In genomic region chr4:134094923-134095547, GRCm38 (mm10) we compare ENCODE assay signal across 8 mouse cellular contexts. TPM values are rescaled to one million over a fixed set of nuclear protein-coding genes. Genes with fewer than 3 reads are reported as not detected.
DNase-seq lines count a peak whose midpoint lies in the region; ATAC-seq and TF ChIP-seq lines count a peak whose summit lies in the region.

Cd52 (minus strand) TSS chr4:134095082.

- H3K9me3 ChIP-seq in MEL (replicated peaks; ENCODE audit: insufficient read depth, low read length): no peaks in the 10 kb centered on the region
- H3K9me3 ChIP-seq in intestine, postnatal 0 days (ENCODE audit: control insufficient read depth): no peaks in the 10 kb centered on the region
- no peaks in the 10 kb centered on the region for H3K9me3 ChIP-seq in neural tube, embryonic 15.5 days (replicated peaks)
- H3K9me3 ChIP-seq in hindbrain, embryonic 10.5 days: no peaks in the 10 kb centered on the region

- WGBS in intestine, postnatal 0 days: 69% methylated on average over 3 of the region's 3 CpGs
- WGBS in neural tube, embryonic 15.5 days: 63% methylated on average over 3 of the region's 3 CpGs
- WGBS in hindbrain, embryonic 10.5 days: 63% methylated on average over 3 of the region's 3 CpGs

- H3K27ac ChIP-seq in MEL (ENCODE audit: control insufficient read depth, low read depth, low read length): no peak within 1 kb of the TSS; the same call in 1 of the 2 replicates
- no peak within 1 kb of the TSS for H3K27ac ChIP-seq in intestine, postnatal 0 days (ENCODE audit: low read depth, low read length)
- no peak within 1 kb of the TSS for H3K27ac ChIP-seq in neural tube, embryonic 15.5 days (replicated peaks)
- H3K27ac ChIP-seq in layer of hippocampus, adult 2 months: no peak within 1 kb of the TSS
- H3K27ac ChIP-seq in hindbrain, embryonic 10.5 days: no peak within 1 kb of the TSS

- H3K79me2 ChIP-seq in MEL (ENCODE audit: control insufficient read depth, insufficient read depth, low read length, poor library complexity): no peaks in the 10 kb centered on the region

- H3K4me1 ChIP-seq in MEL (ENCODE audit: control insufficient read depth in 1 of 2, insufficient read depth in 2 of 2, low read length in 2 of 2): peaks cover 6 to 21% of the 10 kb centered on the region in 2 experiments
- no peaks in the 10 kb centered on the region; the same call in 1 of the 2 replicates for H3K4me1 ChIP-seq in intestine, postnatal 0 days (replicated peaks; ENCODE audit: control insufficient read depth, insufficient read depth, low read length)
- no peaks in the 10 kb centered on the region for H3K4me1 ChIP-seq in neural tube, embryonic 15.5 days
- 0 out of 2 replicates have a peak, but pooled peaks cover 4% of the 10 kb centered on the region for H3K4me1 ChIP-seq in hindbrain, embryonic 10.5 days (replicated peaks)

- H3K27me3 ChIP-seq in MEL (ENCODE audit: control insufficient read depth in 1 of 2, insufficient read depth in 2 of 2, low read length in 2 of 2): no peaks in the 10 kb centered on the region
- no peaks in the 10 kb centered on the region for H3K27me3 ChIP-seq in intestine, postnatal 0 days (replicated peaks; ENCODE audit: control insufficient read depth, insufficient read depth, low read length)
- H3K27me3 ChIP-seq in neural tube, embryonic 15.5 days (replicated peaks): no peaks in the 10 kb centered on the region
- no peaks in the 10 kb centered on the region for H3K27me3 ChIP-seq in hindbrain, embryonic 10.5 days (ENCODE audit: insufficient read depth, poor library complexity, severe bottlenecking)

- H3K4me3 ChIP-seq in MEL (ENCODE audit: control insufficient read depth in 1 of 2, insufficient read depth in 1 of 2, low read depth in 2 of 2, low read length in 2 of 2): no peak within 1 kb of the TSS
- no peak within 1 kb of the TSS for H3K4me3 ChIP-seq in intestine, postnatal 0 days (ENCODE audit: low read depth, low read length)
- H3K4me3 ChIP-seq in neural tube, embryonic 15.5 days (replicated peaks): no peak within 1 kb of the TSS
- no peak within 1 kb of the TSS for H3K4me3 ChIP-seq in layer of hippocampus, adult 2 months
- H3K4me3 ChIP-seq in hindbrain, embryonic 10.5 days: no peak within 1 kb of the TSS

- no peak for ATAC-seq in intestine, postnatal 0 days
- ATAC-seq in monocyte, adult 5-6 weeks (replicated peaks; ENCODE audit: insufficient number of reproducible peaks, low FRiP score, low TSS enrichment, poor library complexity, severe bottlenecking): peak; percentile 41
- no peak for ATAC-seq in neural tube, embryonic 15.5 days (ENCODE audit: low FRiP score)

- TF ChIP-seq RAD21 in MEL (IDR thresholded peaks at IDR 0.05; ENCODE audit: low read depth, low read length): no peak

- H3K9ac ChIP-seq in MEL (ENCODE audit: control insufficient read depth, low read depth, low read length, poor library complexity, severe bottlenecking): no peak within 1 kb of the TSS
- no peak within 1 kb of the TSS for H3K9ac ChIP-seq in intestine, postnatal 0 days (ENCODE audit: low read depth, low read length)
- no peak within 1 kb of the TSS for H3K9ac ChIP-seq in neural tube, embryonic 15.5 days (replicated peaks)

- peak in 1 of 2 experiments; percentile 31; a peak in 1 of 4 replicates for TF ChIP-seq POLR2A in MEL (IDR thresholded peaks at IDR 0.05; ENCODE audit: control insufficient read depth in 1 of 2, insufficient read depth in 1 of 2, low read depth in 1 of 2, low read length in 2 of 2, poor library complexity in 1 of 2)

- peak; percentile 92 for DNase-seq in A20 (ENCODE audit: low read depth, low spot score)
- peak; percentile 87 for DNase-seq in MEL (ENCODE audit: low read depth, low spot score)
- no peak for DNase-seq in layer of hippocampus, adult 2 months (ENCODE audit: low spot score in 2 of 2)
- no peak for DNase-seq in embryo, embryonic 10 days (ENCODE audit: low spot score)
- no peak for DNase-seq in hindbrain, embryonic 10.5 days (ENCODE audit: low spot score)

- no peak for TF ChIP-seq EP300 in MEL (IDR thresholded peaks at IDR 0.05; ENCODE audit: low read depth in 1 of 2, low read length in 2 of 2)

- H3K4me2 ChIP-seq in intestine, postnatal 0 days (replicated peaks; ENCODE audit: low read depth): no peak within 1 kb of the TSS
- H3K4me2 ChIP-seq in neural tube, embryonic 15.5 days: no peak within 1 kb of the TSS

- no peak for TF ChIP-seq CTCF in MEL (IDR thresholded peaks at IDR 0.05 in 2 of 3, conservative IDR thresholded peaks at IDR 0.05 in 1 of 3; ENCODE audit: control insufficient read depth in 1 of 3, insufficient read depth in 1 of 3, low read depth in 2 of 3, low read length in 3 of 3, poor library complexity in 1 of 3, severe bottlenecking in 1 of 3)
- no peak for TF ChIP-seq CTCF in intestine, postnatal 0 days (IDR thresholded peaks at IDR 0.05; ENCODE audit: low read depth)
- no peak for TF ChIP-seq CTCF in layer of hippocampus, adult 2 months (conservative IDR thresholded peaks at IDR 0.05)

- H3K36me3 ChIP-seq in MEL (ENCODE audit: control insufficient read depth in 1 of 2, insufficient read depth in 2 of 2, low read length in 2 of 2): peaks cover 0 to 11% of the 10 kb centered on the region in 2 experiments; a peak in 2 of 4 replicates
- H3K36me3 ChIP-seq in intestine, postnatal 0 days (ENCODE audit: control insufficient read depth, insufficient read depth): peaks cover 9% of the 10 kb centered on the region; the same call in 1 of the 2 replicates
- H3K36me3 ChIP-seq in neural tube, embryonic 15.5 days: no peaks in the 10 kb centered on the region
- no peaks in the 10 kb centered on the region for H3K36me3 ChIP-seq in hindbrain, embryonic 10.5 days

TF ChIP-seq in MEL, 35 proteins besides CTCF, POLR2A, EP300 and RAD21:
- no peak for TF ChIP-seq CHD1 (IDR thresholded peaks at IDR 0.05; ENCODE audit: low read depth, low read length)
- no peak for TF ChIP-seq MYC (IDR thresholded peaks at IDR 0.05; ENCODE audit: low read depth, low read length)
- no peak for TF ChIP-seq MEF2A (IDR thresholded peaks at IDR 0.05; ENCODE audit: extremely low read depth, insufficient replicate concordance, low read depth, low read length, poor library complexity, severe bottlenecking)
- no peak for TF ChIP-seq MAX (IDR thresholded peaks at IDR 0.05; ENCODE audit: low read length)
- no peak for TF ChIP-seq MYB (IDR thresholded peaks at IDR 0.05; ENCODE audit: low read depth, low read length)
- TF ChIP-seq GATA1 (IDR thresholded peaks at IDR 0.05; ENCODE audit: low read depth, low read length): peak; percentile 34
- TF ChIP-seq TBP (IDR thresholded peaks at IDR 0.05; ENCODE audit: low read depth, low read length): no peak
- peak; percentile 42; the same call in 1 of the 2 replicates for TF ChIP-seq SIN3A (IDR thresholded peaks at IDR 0.05; ENCODE audit: low read length)
- no peak for TF ChIP-seq BHLHE40 (IDR thresholded peaks at IDR 0.05; ENCODE audit: borderline replicate concordance, low read depth, low read length)
- TF ChIP-seq UBTF (IDR thresholded peaks at IDR 0.05; ENCODE audit: borderline replicate concordance, insufficient read depth, low read depth, low read length): no peak
- TF ChIP-seq MAFK (IDR thresholded peaks at IDR 0.05; ENCODE audit: borderline replicate concordance, low read depth, low read length): 0 out of 2 replicates have a peak, but pooled peaks have one; percentile 23
- TF ChIP-seq MAZ (IDR thresholded peaks at IDR 0.05; ENCODE audit: low read depth, low read length): 0 out of 2 replicates have a peak, but pooled peaks have one; percentile 36
- TF ChIP-seq E2F4 (IDR thresholded peaks at IDR 0.05; ENCODE audit: borderline replicate concordance, low read depth, low read length): no peak
- no peak for TF ChIP-seq POLR2AphosphoS2 (IDR thresholded peaks at IDR 0.05; ENCODE audit: low read length)
- TF ChIP-seq RCOR1 (IDR thresholded peaks at IDR 0.05; ENCODE audit: low read depth, low read length): no peak
- no peak for TF ChIP-seq TAL1 (IDR thresholded peaks at IDR 0.05; ENCODE audit: low read length)
- TF ChIP-seq ZNF384 (IDR thresholded peaks at IDR 0.05; ENCODE audit: low read depth, low read length): peak; percentile 95
TF ChIP-seq in MEL: peak in this region for 5.

RNA-seq across cellular contexts. Expression of gene Cd52, which starts in this region (rescaled TPM):
- total RNA-seq in MEL (2012; rRNA removed): 0.52 and 1.3 TPM in 2 replicates
- under 1 TPM in 1 of 2 experiments, not detected in 1; 0.86 TPM for polyA plus RNA-seq in MEL (2012; ENCODE audit: insufficient read depth in 1 of 2, insufficient read length in 2 of 2, low read depth in 1 of 2, low replicate concordance in 2 of 2, missing spikeins in 1 of 2)
- 28.7 and 31.2 TPM in 2 replicates for polyA plus RNA-seq in intestine, postnatal 0 days (2015; fragmentation: Nextera tagmentation; extraction: Ambion mirVana)
- 1,277 to 1,906 TPM (median 1,626 TPM) in 3 replicates for total RNA-seq in monocyte, adult 5-6 weeks (2017)
- 5.6 and 29.0 TPM in 2 replicates for polyA plus RNA-seq in neural tube, embryonic 15.5 days (2015; fragmentation: Nextera tagmentation; extraction: Ambion mirVana)
- 1 to 10 TPM; 1.1 to 3.8 TPM for total RNA-seq in layer of hippocampus, adult 2 months (2021)
- polyA plus RNA-seq in hindbrain, embryonic 10.5 days (2016; fragmentation: Nextera tagmentation; extraction: Ambion mirVana): 5.3 and 5.5 TPM in 2 replicates

Comparison
In these comparisons a context has a peak if more than half of its experiments do, and no peak if none do; other contexts are left out.
1. RNA of gene Cd52 (total RNA-seq): 1,277 to 1,906 TPM in monocyte, adult 5-6 weeks; 1.1 to 3.8 TPM in layer of hippocampus, adult 2 months and 0.52 to 1.3 TPM in MEL; every median in the first group is over 100 times any median in the second.
2. DNase-seq: peak in A20 (single experiment) and MEL (single experiment); none in layer of hippocampus, adult 2 months (0 of 2), embryo, embryonic 10 days (single experiment) and hindbrain, embryonic 10.5 days (single experiment).